Mouse (Mus musculus): ENCODE results near the gene Akap10. TPM values are rescaled to one million over a fixed set of nuclear protein-coding genes. Genes with fewer than 3 reads are reported as not detected.
"Not testable (repeated sequence)": the region's sequence is repeated elsewhere in the genome, so short reads cannot be mapped to it uniquely, and the experiment has no call there.

Gene Akap10
- total and polyA plus RNA-seq, 3 experiments, result 17.7 to 20.1 TPM; not detected in 1

DNA sequence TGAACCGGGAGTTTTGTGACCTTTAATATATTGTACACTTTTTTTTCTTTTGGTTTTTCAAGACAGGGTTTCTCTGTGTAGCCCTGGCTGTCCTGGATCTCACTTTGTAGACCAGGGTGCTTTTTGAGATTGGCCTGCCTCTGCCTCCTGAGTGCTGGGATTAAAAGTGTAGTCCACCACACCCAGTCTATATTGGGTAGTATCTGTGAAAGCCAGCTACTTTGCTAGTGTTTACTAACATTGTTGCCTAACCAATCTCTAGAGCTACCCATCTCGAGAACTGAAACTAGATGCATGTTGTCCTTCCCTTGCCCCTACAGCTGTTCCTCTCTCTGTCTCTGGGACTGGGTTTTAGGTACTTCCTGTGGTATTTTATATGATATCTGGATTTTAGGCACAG, 30.0 kb upstream of the Akap10 start:
- H3K79me2 ChIP-seq (ENCODE audit: control insufficient read depth, insufficient read depth, low read length, poor library complexity), result no peaks in the 10 kb centered on the region
- peaks cover 6 to 34% of the 10 kb centered on the region in 2 experiments; a peak in 3 of 4 replicates for H3K4me1 ChIP-seq (ENCODE audit: control insufficient read depth in 1 of 2, insufficient read depth in 2 of 2, low read length in 2 of 2)
- peaks cover 0 to 27% of the 10 kb centered on the region in 2 experiments; a peak in 2 of 4 replicates for H3K36me3 ChIP-seq (ENCODE audit: control insufficient read depth in 1 of 2, insufficient read depth in 2 of 2, low read length in 2 of 2)
- no peak overlapping the region for H3K27ac ChIP-seq (ENCODE audit: control insufficient read depth, low read depth, low read length)
- H3K27me3 ChIP-seq (ENCODE audit: control insufficient read depth in 1 of 2, insufficient read depth in 2 of 2, low read length in 2 of 2), result no peaks in the 10 kb centered on the region
- H3K9ac ChIP-seq (ENCODE audit: control insufficient read depth, low read depth, low read length, poor library complexity, severe bottlenecking), result no peak overlapping the region
- no peak for DNase-seq (ENCODE audit: low read depth, low spot score)
- H3K4me3 ChIP-seq (ENCODE audit: control insufficient read depth in 1 of 2, insufficient read depth in 1 of 2, low read depth in 2 of 2, low read length in 2 of 2), result no peak overlapping the region
- H3K9me3 ChIP-seq (replicated peaks; ENCODE audit: insufficient read depth, low read length), result no peaks in the 10 kb centered on the region
- TF ChIP-seq USF2 (IDR thresholded peaks at IDR 0.05; ENCODE audit: borderline replicate concordance in 1 of 2, insufficient read depth in 1 of 2, low read depth in 1 of 2, low read length in 2 of 2), result no peak
- TF ChIP-seq POLR2A (IDR thresholded peaks at IDR 0.05; ENCODE audit: control insufficient read depth in 1 of 2, insufficient read depth in 1 of 2, low read depth in 1 of 2, low read length in 2 of 2, poor library complexity in 1 of 2), result no peak
- no peak for TF ChIP-seq ZNF384 (IDR thresholded peaks at IDR 0.05; ENCODE audit: low read depth, low read length)

DNA sequence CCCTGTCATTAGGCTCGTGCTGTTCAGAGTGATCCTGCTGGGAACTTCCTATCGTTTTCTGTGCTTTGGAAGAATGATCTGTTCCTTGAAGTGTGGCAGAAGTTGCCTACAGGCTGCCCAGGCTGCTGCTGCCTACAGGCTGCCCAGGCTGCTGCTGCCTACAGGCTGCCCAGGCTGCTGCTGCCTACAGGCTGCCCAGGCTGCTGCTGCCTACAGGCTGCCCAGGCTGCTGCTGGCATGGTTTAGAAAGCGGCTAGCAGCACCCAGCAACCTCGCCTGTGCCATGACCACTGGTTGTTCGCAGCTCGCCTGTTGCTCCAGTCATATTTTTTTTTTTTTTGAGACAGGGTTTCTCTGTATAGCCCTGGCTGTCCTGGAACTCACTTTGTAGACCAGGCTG, 28.7 kb upstream of the Akap10 start:
- not testable (repeated sequence) for H3K9me3 ChIP-seq (replicated peaks; ENCODE audit: insufficient read depth, low read length); H3K4me3 ChIP-seq (ENCODE audit: control insufficient read depth in 1 of 2, insufficient read depth in 1 of 2, low read depth in 2 of 2, low read length in 2 of 2); H3K27ac ChIP-seq (ENCODE audit: control insufficient read depth, low read depth, low read length); H3K27me3 ChIP-seq (ENCODE audit: control insufficient read depth in 1 of 2, insufficient read depth in 2 of 2, low read length in 2 of 2); H3K79me2 ChIP-seq (ENCODE audit: control insufficient read depth, insufficient read depth, low read length, poor library complexity); DNase-seq (ENCODE audit: low read depth, low spot score); H3K9ac ChIP-seq (ENCODE audit: control insufficient read depth, low read depth, low read length, poor library complexity, severe bottlenecking)
- H3K36me3 ChIP-seq (ENCODE audit: control insufficient read depth in 1 of 2, insufficient read depth in 2 of 2, low read length in 2 of 2), result peaks cover 0 to 22% of the 10 kb centered on the region in 2 experiments; a peak in 2 of 4 replicates
- H3K4me1 ChIP-seq (ENCODE audit: control insufficient read depth in 1 of 2, insufficient read depth in 2 of 2, low read length in 2 of 2), result peaks cover 4 to 25% of the 10 kb centered on the region in 2 experiments; a peak in 3 of 4 replicates

GRCm38 (mm10) chr11:61957296-61957813, 27.3 kb upstream of the Akap10 start:
- Histone ChIP-seq H3K27ac (ENCODE audit: control insufficient read depth, low read depth, low read length) (peak overlapping the region; percentile 62), H3K4me1 (ENCODE audit: control insufficient read depth in 1 of 2, insufficient read depth in 2 of 2, low read length in 2 of 2) (peaks cover 0 to 20% of the 10 kb centered on the region in 2 experiments; a peak in 2 of 4 replicates), H3K9me3 (replicated peaks; ENCODE audit: insufficient read depth, low read length) (no peaks in the 10 kb centered on the region), H3K27me3 (ENCODE audit: control insufficient read depth in 1 of 2, insufficient read depth in 2 of 2, low read length in 2 of 2) (no peaks in the 10 kb centered on the region), H3K79me2 (ENCODE audit: control insufficient read depth, insufficient read depth, low read length, poor library complexity) (no peaks in the 10 kb centered on the region), H3K36me3 (ENCODE audit: control insufficient read depth in 1 of 2, insufficient read depth in 2 of 2, low read length in 2 of 2) (peaks cover 0 to 12% of the 10 kb centered on the region in 2 experiments; a peak in 2 of 4 replicates), H3K9ac (ENCODE audit: control insufficient read depth, low read depth, low read length, poor library complexity, severe bottlenecking) (peak overlapping the region; percentile 43), H3K4me3 (ENCODE audit: control insufficient read depth in 1 of 2, insufficient read depth in 1 of 2, low read depth in 2 of 2, low read length in 2 of 2) (peak overlapping the region; percentile 62 to 66)
- DNase-seq (ENCODE audit: low read depth, low spot score), result peak; percentile 97
- TF ChIP-seq MYB (IDR thresholded peaks at IDR 0.05; ENCODE audit: low read depth, low read length), result peak; percentile 79
- no peak; the same call in 1 of the 2 replicates for TF ChIP-seq RAD21 (IDR thresholded peaks at IDR 0.05; ENCODE audit: low read depth, low read length)
- TF ChIP-seq RCOR1 (IDR thresholded peaks at IDR 0.05; ENCODE audit: low read depth, low read length), result peak; percentile 95
- TF ChIP-seq BHLHE40 (IDR thresholded peaks at IDR 0.05; ENCODE audit: borderline replicate concordance, low read depth, low read length), result peak; percentile 89
- TF ChIP-seq USF2 (IDR thresholded peaks at IDR 0.05; ENCODE audit: borderline replicate concordance in 1 of 2, insufficient read depth in 1 of 2, low read depth in 1 of 2, low read length in 2 of 2), result no peak
- TF ChIP-seq ZC3H11A (IDR thresholded peaks at IDR 0.05; ENCODE audit: low read depth, low read length), result no peak
- no peak for TF ChIP-seq UBTF (IDR thresholded peaks at IDR 0.05; ENCODE audit: borderline replicate concordance, insufficient read depth, low read depth, low read length)
- TF ChIP-seq SMC3 (IDR thresholded peaks at IDR 0.05; ENCODE audit: low read depth, low read length), result peak; percentile 34; the same call in 1 of the 2 replicates
- TF ChIP-seq ELF1 (IDR thresholded peaks at IDR 0.05; ENCODE audit: low read depth, low read length), result no peak
- peak; percentile 98 for TF ChIP-seq EP300 (IDR thresholded peaks at IDR 0.05; ENCODE audit: low read depth in 1 of 2, low read length in 2 of 2)
- 0 out of 2 replicates have a peak, but pooled peaks have one; percentile 64 for TF ChIP-seq JUND (IDR thresholded peaks at IDR 0.05; ENCODE audit: low read depth, low read length)
- TF ChIP-seq CHD1 (IDR thresholded peaks at IDR 0.05; ENCODE audit: low read depth, low read length), result no peak
- TF ChIP-seq MXI1 (IDR thresholded peaks at IDR 0.05; ENCODE audit: low read depth, low read length), result peak; percentile 85
- TF ChIP-seq ETS1 (IDR thresholded peaks at IDR 0.05; ENCODE audit: low read depth, low read length), result peak; percentile 85; the same call in 1 of the 2 replicates
- peak; percentile 94 for TF ChIP-seq SIN3A (IDR thresholded peaks at IDR 0.05; ENCODE audit: low read length)
- TF ChIP-seq CTCF (IDR thresholded peaks at IDR 0.05 in 2 of 3, conservative IDR thresholded peaks at IDR 0.05 in 1 of 3; ENCODE audit: control insufficient read depth in 1 of 3, insufficient read depth in 1 of 3, low read depth in 2 of 3, low read length in 3 of 3, poor library complexity in 1 of 3, severe bottlenecking in 1 of 3), result peak in 1 of 3 experiments; percentile 59; a peak in 3 of 6 replicates
- peak; percentile 95 for TF ChIP-seq TAL1 (IDR thresholded peaks at IDR 0.05; ENCODE audit: low read length)
- no peak for TF ChIP-seq POLR2A (IDR thresholded peaks at IDR 0.05; ENCODE audit: control insufficient read depth in 1 of 2, insufficient read depth in 1 of 2, low read depth in 1 of 2, low read length in 2 of 2, poor library complexity in 1 of 2)
- peak; percentile 60; the same call in 1 of the 2 replicates for TF ChIP-seq MYC (IDR thresholded peaks at IDR 0.05; ENCODE audit: low read depth, low read length)
- TF ChIP-seq TCF12 (IDR thresholded peaks at IDR 0.05; ENCODE audit: low read depth, low read length), result peak; percentile 95
- peak; percentile 65; the same call in 1 of the 2 replicates for TF ChIP-seq MAFK (IDR thresholded peaks at IDR 0.05; ENCODE audit: borderline replicate concordance, low read depth, low read length)
- TF ChIP-seq HCFC1 (IDR thresholded peaks at IDR 0.05; ENCODE audit: low read depth, low read length), result peak; percentile 72
- peak; percentile 97 for TF ChIP-seq GATA1 (IDR thresholded peaks at IDR 0.05; ENCODE audit: low read depth, low read length)

All from MEL (cell line).